ENCODE assay signal across 7 mouse cellular contexts in the genomic region with DNA sequence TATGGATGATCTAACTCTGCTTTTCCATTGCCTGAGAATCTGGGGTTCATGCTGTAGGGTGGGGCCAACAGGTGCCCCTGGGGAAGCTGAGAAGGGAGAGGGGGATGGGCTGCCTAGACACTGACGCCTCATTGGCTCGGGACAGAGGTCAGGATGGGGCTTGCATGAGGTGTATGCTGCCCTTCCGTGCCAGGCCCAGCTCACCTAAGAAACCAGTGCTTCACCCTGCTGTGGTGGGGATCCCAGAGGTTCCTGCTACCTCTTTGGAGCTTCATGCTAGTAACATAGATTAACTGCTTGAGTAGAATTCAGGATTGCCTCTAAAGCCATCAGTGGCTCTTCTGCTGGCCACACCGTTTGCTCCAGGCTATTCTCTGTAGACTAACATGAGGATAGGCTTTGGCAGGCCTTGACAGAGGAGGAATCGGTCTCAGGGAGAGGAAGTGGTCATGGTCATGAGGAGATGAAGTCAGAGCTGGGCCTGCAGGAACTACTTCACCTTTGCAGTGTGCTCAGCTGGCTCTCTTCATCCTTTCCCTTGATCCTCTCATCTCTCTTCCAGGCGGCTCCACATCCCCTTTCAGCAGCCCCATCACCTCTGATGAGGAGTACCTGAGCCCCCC. TPM values are rescaled to one million over a fixed set of nuclear protein-coding genes. Genes with fewer than 3 reads are reported as not detected.
DNase-seq lines count a peak whose midpoint lies in the region; ATAC-seq and TF ChIP-seq lines count a peak whose summit lies in the region.

No protein-coding gene starts in this region.

- TF ChIP-seq POLR2A in kidney, adult 2 months (IDR thresholded peaks at IDR 0.05; ENCODE audit: low read depth, low read length), result no peak

- ATAC-seq in embryonic facial prominence, embryonic 15.5 days (ENCODE audit: insufficient number of reproducible peaks, low FRiP score, low TSS enrichment, low read depth), result no peak; the same call in 1 of the 2 replicates
- ATAC-seq in intestine, embryonic 14.5 days (replicated peaks; ENCODE audit: low FRiP score, low TSS enrichment, low read depth), result no peak; the same call in 1 of the 2 replicates
- ATAC-seq in neural tube, embryonic 14.5 days (ENCODE audit: low read depth), result no peak
- ATAC-seq in inflammation-experienced regulatory T-cells, adult 6 months, result no peak

- H3K9me3 ChIP-seq in embryonic facial prominence, embryonic 15.5 days (replicated peaks), result no peaks in the 10 kb centered on the region
- no peaks in the 10 kb centered on the region for H3K9me3 ChIP-seq in intestine, embryonic 14.5 days (ENCODE audit: control insufficient read depth, low read length)
- no peaks in the 10 kb centered on the region for H3K9me3 ChIP-seq in neural tube, embryonic 14.5 days (ENCODE audit: control insufficient read depth, low read length)

- 0 out of 2 replicates have a peak, but pooled peaks cover 4% of the 10 kb centered on the region for H3K4me1 ChIP-seq in kidney, adult 2 months (ENCODE audit: control insufficient read depth, insufficient read depth, low read length)
- peaks cover 24% of the 10 kb centered on the region for H3K4me1 ChIP-seq in embryonic facial prominence, embryonic 15.5 days
- H3K4me1 ChIP-seq in intestine, embryonic 14.5 days (replicated peaks; ENCODE audit: control insufficient read depth, insufficient read depth, low read length), result peaks cover 28% of the 10 kb centered on the region
- peaks cover 22% of the 10 kb centered on the region for H3K4me1 ChIP-seq in neural tube, embryonic 14.5 days (ENCODE audit: control insufficient read depth, insufficient read depth, low read length)

- no peak overlapping the region for H3K9ac ChIP-seq in embryonic facial prominence, embryonic 15.5 days
- H3K9ac ChIP-seq in intestine, embryonic 14.5 days (ENCODE audit: low read length), result peak overlapping the region; percentile 51
- no peak overlapping the region for H3K9ac ChIP-seq in neural tube, embryonic 14.5 days (replicated peaks; ENCODE audit: low read depth, low read length)

- peak overlapping the region; percentile 29 for H3K4me2 ChIP-seq in embryonic facial prominence, embryonic 15.5 days (replicated peaks)
- peak overlapping the region; percentile 51 for H3K4me2 ChIP-seq in intestine, embryonic 14.5 days (ENCODE audit: low read length)
- H3K4me2 ChIP-seq in neural tube, embryonic 14.5 days (ENCODE audit: low read depth, low read length), result peak overlapping the region; percentile 35; the same call in 1 of the 2 replicates

- H3K4me3 ChIP-seq in kidney, adult 2 months (ENCODE audit: insufficient read depth, low read depth, low read length), result no peak overlapping the region
- H3K4me3 ChIP-seq in embryonic facial prominence, embryonic 15.5 days (replicated peaks), result 0 out of 2 replicates have a peak overlapping the region, but pooled peaks have one; percentile 12
- peak overlapping the region; percentile 22 for H3K4me3 ChIP-seq in intestine, embryonic 14.5 days (ENCODE audit: low read depth, low read length)
- H3K4me3 ChIP-seq in neural tube, embryonic 14.5 days (ENCODE audit: low read depth, low read length), result no peak overlapping the region

- WGBS in kidney, adult 2 months, result 53% methylated on average over 6 of the region's 6 CpGs
- 43% methylated on average over 6 of the region's 6 CpGs for WGBS in embryonic facial prominence, embryonic 15.5 days
- 32% methylated on average over 6 of the region's 6 CpGs for WGBS in intestine, embryonic 14.5 days
- WGBS in neural tube, embryonic 14.5 days, result 45% methylated on average over 6 of the region's 6 CpGs

- H3K27me3 ChIP-seq in kidney, adult 2 months (replicated peaks; ENCODE audit: control insufficient read depth, insufficient read depth, low read length), result no peaks in the 10 kb centered on the region
- no peaks in the 10 kb centered on the region for H3K27me3 ChIP-seq in embryonic facial prominence, embryonic 15.5 days
- H3K27me3 ChIP-seq in intestine, embryonic 14.5 days (replicated peaks; ENCODE audit: control insufficient read depth, insufficient read depth, low read length), result no peaks in the 10 kb centered on the region
- no peaks in the 10 kb centered on the region for H3K27me3 ChIP-seq in neural tube, embryonic 14.5 days (ENCODE audit: control insufficient read depth, insufficient read depth, low read length)

- no peak overlapping the region for H3K27ac ChIP-seq in kidney, adult 2 months (ENCODE audit: insufficient read depth, low read depth, low read length)
- H3K27ac ChIP-seq in embryonic facial prominence, embryonic 15.5 days (replicated peaks), result no peak overlapping the region
- peak overlapping the region; percentile 92 for H3K27ac ChIP-seq in intestine, embryonic 14.5 days (ENCODE audit: low read depth)
- no peak overlapping the region for H3K27ac ChIP-seq in neural tube, embryonic 14.5 days (ENCODE audit: low read depth, low read length)

- no peaks in the 10 kb centered on the region for H3K36me3 ChIP-seq in kidney, adult 2 months (ENCODE audit: control insufficient read depth, insufficient read depth, low read length)
- H3K36me3 ChIP-seq in embryonic facial prominence, embryonic 15.5 days, result peaks cover 37% of the 10 kb centered on the region
- H3K36me3 ChIP-seq in intestine, embryonic 14.5 days (ENCODE audit: control insufficient read depth, insufficient read depth, low read length), result peaks cover 39% of the 10 kb centered on the region
- H3K36me3 ChIP-seq in neural tube, embryonic 14.5 days (ENCODE audit: control insufficient read depth, insufficient read depth, low read length), result peaks cover 11% of the 10 kb centered on the region; the same call in 1 of the 2 replicates

- TF ChIP-seq CTCF in kidney, adult 2 months (conservative IDR thresholded peaks at IDR 0.05; ENCODE audit: insufficient read depth, insufficient read length, low read depth, low read length), result no peak

- DNase-seq in kidney, postnatal 25 days, result peak; percentile 13 to 36
- DNase-seq in kidney, adult 2 months, result no peak
- DNase-seq in intestine, embryonic 14.5 days (ENCODE audit: low spot score), result no peak
- DNase-seq in layer of hippocampus, postnatal 36 days, result no peak

RNA-seq across cellular contexts. Expression of a gene that starts 25.5 kb away (rescaled TPM):
- 34.6 and 43.9 TPM in 2 replicates for polyA plus RNA-seq in kidney, adult 2 months (2012; rRNA removed)
- polyA plus RNA-seq in embryonic facial prominence, embryonic 15.5 days (2015; fragmentation: Nextera tagmentation; extraction: Ambion mirVana), result 16.5 and 18.6 TPM in 2 replicates
- polyA plus RNA-seq in intestine, embryonic 14.5 days (2014; fragmentation: Nextera tagmentation; extraction: Ambion mirVana), result 46.7 and 55.2 TPM in 2 replicates
- 19.5 and 20.8 TPM in 2 replicates for polyA plus RNA-seq in neural tube, embryonic 14.5 days (2014; fragmentation: Nextera tagmentation; extraction: Ambion mirVana)
- under 1 TPM in 1 of 3 experiments, not detected in 2; 0.34 TPM for polyA plus RNA-seq in inflammation-experienced regulatory T-cells, adult 6 months (2017; shearing (Covaris generic))
- 100 to 1,000 TPM; 166 to 180 TPM for total RNA-seq in layer of hippocampus, postnatal 36 days (2021)

RNA-seq across cellular contexts. Expression of a gene that starts 35.1 kb away (rescaled TPM):
- 82.4 and 95.0 TPM in 2 replicates for polyA plus RNA-seq in kidney, adult 2 months (2012; rRNA removed)
- 103 and 104 TPM in 2 replicates for polyA plus RNA-seq in embryonic facial prominence, embryonic 15.5 days (2015; fragmentation: Nextera tagmentation; extraction: Ambion mirVana)
- polyA plus RNA-seq in intestine, embryonic 14.5 days (2014; fragmentation: Nextera tagmentation; extraction: Ambion mirVana), result 69.4 and 72.1 TPM in 2 replicates
- polyA plus RNA-seq in neural tube, embryonic 14.5 days (2014; fragmentation: Nextera tagmentation; extraction: Ambion mirVana), result 58.6 and 64.5 TPM in 2 replicates
- polyA plus RNA-seq in inflammation-experienced regulatory T-cells, adult 6 months (2017; shearing (Covaris generic)), result 10 to 100 TPM; 44.2 to 67.2 (median 62.7) TPM
- 10 to 100 TPM; 63.6 to 73.5 TPM for total RNA-seq in layer of hippocampus, postnatal 36 days (2021)

RNA-seq across cellular contexts. Expression of a gene that starts 40.5 kb away (rescaled TPM):
- 17.0 and 32.1 TPM in 2 replicates for polyA plus RNA-seq in kidney, adult 2 months (2012; rRNA removed)
- 112 and 140 TPM in 2 replicates for polyA plus RNA-seq in embryonic facial prominence, embryonic 15.5 days (2015; fragmentation: Nextera tagmentation; extraction: Ambion mirVana)
- 72.4 and 73.2 TPM in 2 replicates for polyA plus RNA-seq in intestine, embryonic 14.5 days (2014; fragmentation: Nextera tagmentation; extraction: Ambion mirVana)
- 1.1 TPM in 2 replicates for polyA plus RNA-seq in neural tube, embryonic 14.5 days (2014; fragmentation: Nextera tagmentation; extraction: Ambion mirVana)
- polyA plus RNA-seq in inflammation-experienced regulatory T-cells, adult 6 months (2017; shearing (Covaris generic)), result under 1 TPM in 1 of 3 experiments, not detected in 2; 0.64 TPM
- total RNA-seq in layer of hippocampus, postnatal 36 days (2021), result 1 to 10 TPM in 1 of 2 experiments, under 1 TPM in 1; 0.72 to 1.1 TPM

RNA-seq across cellular contexts. Expression of a gene that starts 49.6 kb away (rescaled TPM):
- 0.05 and 0.08 TPM in 2 replicates for polyA plus RNA-seq in kidney, adult 2 months (2012; rRNA removed)
- 0.65 and 0.84 TPM in 2 replicates for polyA plus RNA-seq in embryonic facial prominence, embryonic 15.5 days (2015; fragmentation: Nextera tagmentation; extraction: Ambion mirVana)
- 0.47 and 1.0 TPM in 2 replicates for polyA plus RNA-seq in intestine, embryonic 14.5 days (2014; fragmentation: Nextera tagmentation; extraction: Ambion mirVana)
- polyA plus RNA-seq in neural tube, embryonic 14.5 days (2014; fragmentation: Nextera tagmentation; extraction: Ambion mirVana), result 4.7 and 6.9 TPM in 2 replicates
- not detected for polyA plus RNA-seq in inflammation-experienced regulatory T-cells, adult 6 months (2017; shearing (Covaris generic))
- total RNA-seq in layer of hippocampus, postnatal 36 days (2021), result 1 to 10 TPM; 6.5 to 7.4 TPM

Comparison
In these comparisons a context has a peak if more than half of its experiments do, and no peak if none do; other contexts are left out.
1. DNase-seq: peak in kidney, postnatal 25 days (2 of 2); none in kidney, adult 2 months (single experiment), intestine, embryonic 14.5 days (single experiment) and layer of hippocampus, postnatal 36 days (0 of 2).
2. H3K4me3 ChIP-seq: peak in embryonic facial prominence, embryonic 15.5 days (single experiment) and intestine, embryonic 14.5 days (single experiment); none in kidney, adult 2 months (single experiment) and neural tube, embryonic 14.5 days (single experiment).
3. RNA of a gene that starts 25.5 kb away (polyA plus RNA-seq): 46.7 to 55.2 TPM in intestine, embryonic 14.5 days, 34.6 to 43.9 TPM in kidney, adult 2 months, 19.5 to 20.8 TPM in neural tube, embryonic 14.5 days and 16.5 to 18.6 TPM in embryonic facial prominence, embryonic 15.5 days; 0.34 TPM in inflammation-experienced regulatory T-cells, adult 6 months; every median in the first group is over 10 times any median in the second.
4. Peak in every context shown above with its lines, with median percentiles within 50 percentile points of each other: H3K4me2 ChIP-seq.